Mouse (Mus musculus): ENCODE measurements at regions not wholly inside any gene's neighbourhood (a gene's known extent, or its start where the extent isn't known, plus 50 kb on each side); places are given as distances from the start of the nearest gene placed in this dataset.

GRCm38 (mm10) chr12:35429473-35429872, 105.4 kb downstream of the Ahr start:
- peak; percentile 60 for DNase-seq

- DNase-seq: peak; percentile 10
Measured at GRCm38 (mm10) chr12:35419206-35419605, 115.6 kb downstream of the Ahr start.

DNA sequence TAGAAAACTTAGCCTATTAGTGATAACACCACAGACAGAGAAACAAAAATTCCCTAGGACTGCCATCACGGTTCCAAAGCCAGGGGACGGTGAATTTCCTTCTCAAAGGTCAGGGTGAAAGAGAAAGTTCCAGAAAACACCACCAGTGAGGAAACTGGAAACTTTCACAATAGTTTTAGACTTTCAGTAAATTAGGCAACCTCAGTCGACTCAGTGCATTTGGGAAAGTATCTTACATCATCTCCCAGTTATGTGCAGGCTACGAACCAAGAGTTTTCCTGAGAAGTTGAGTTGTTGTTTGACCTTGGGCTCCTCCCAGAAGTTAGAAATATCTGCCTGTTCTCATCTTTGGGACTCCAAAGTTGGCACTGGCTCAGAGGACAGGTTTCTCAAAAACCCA, 116.9 kb downstream of the Ahr start:
- DNase-seq: peak; percentile 91

DNA sequence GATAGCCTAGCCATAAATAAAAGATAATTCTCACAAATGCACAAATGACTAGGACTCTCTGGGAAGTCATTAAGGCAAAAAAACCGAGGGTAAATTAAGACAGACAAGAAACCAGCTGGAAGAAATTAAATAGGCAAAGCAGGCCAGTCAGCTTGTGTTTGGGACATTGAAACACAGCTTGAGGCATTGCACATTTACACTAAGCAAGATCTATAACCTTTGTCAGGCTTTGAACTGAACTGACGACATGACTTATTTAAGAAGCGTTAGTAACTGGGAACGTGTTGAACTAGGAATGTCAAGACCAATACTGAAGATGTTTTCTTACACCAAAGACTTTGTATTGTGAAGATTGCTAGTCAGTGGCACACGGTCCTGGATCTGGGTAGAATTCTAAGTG, 118.3 kb downstream of the Ahr start:
- DNase-seq: peak; percentile 71

GRCm38 (mm10) chr12:35412715-35413114, 122.1 kb downstream of the Ahr start:
- DNase-seq: no peak

- DNase-seq: no peak
Measured at GRCm38 (mm10) chr12:35408461-35408860, 126.4 kb downstream of the Ahr start.

GRCm38 (mm10) chr12:35408044-35408443, 126.8 kb downstream of the Ahr start:
- DNase-seq: no peak

- no peak for DNase-seq
Measured at GRCm38 (mm10) chr12:35401853-35402252, 133.0 kb downstream of the Ahr start.

DNA sequence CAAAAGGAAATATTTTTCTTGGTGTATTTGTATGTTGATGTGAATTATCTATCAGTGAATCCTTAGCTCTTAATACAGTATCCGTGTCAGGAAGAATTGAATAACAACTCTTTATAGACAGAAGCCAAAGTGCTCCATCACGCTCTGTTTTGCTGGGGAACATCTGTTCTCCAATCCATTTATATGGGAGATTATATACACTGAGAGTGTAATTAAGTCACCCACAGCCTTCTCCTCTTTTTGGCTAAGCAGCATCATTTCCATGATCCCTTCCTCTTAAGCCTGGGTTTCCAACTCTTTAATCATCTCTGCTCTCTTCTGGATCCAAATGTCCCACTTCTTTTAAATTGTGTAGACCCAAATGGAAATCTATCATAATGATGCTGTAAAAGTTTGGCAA, 133.6 kb downstream of the Ahr start:
- no peak for DNase-seq

- DNase-seq: no peak
Measured at GRCm38 (mm10) chr12:35395211-35395610, 139.6 kb downstream of the Ahr start.

GRCm38 (mm10) chr12:35392111-35392510, 142.7 kb downstream of the Ahr start:
- peak; percentile 97 for DNase-seq

DNA sequence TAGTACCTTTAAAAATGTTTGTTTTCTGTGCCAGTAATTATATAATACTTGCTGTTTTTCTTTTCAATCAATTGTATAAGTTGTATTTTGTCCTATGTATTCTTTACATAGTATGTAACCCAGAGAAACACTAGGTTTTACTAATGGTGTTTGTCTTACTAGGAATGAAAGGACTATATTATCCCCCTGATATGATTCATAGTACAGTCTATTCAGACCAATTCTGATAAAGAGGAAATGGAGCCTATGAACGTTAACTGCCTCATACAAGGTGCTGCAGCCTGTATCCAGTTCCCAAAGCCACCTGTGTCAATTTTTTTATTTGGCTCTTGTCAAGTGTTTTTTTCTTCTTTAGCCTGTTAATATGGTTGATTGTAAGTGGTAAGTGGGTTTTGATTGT, 144.6 kb downstream of the Ahr start:
- no peak for DNase-seq

- DNase-seq: no peak
Measured at GRCm38 (mm10) chr12:35389839-35390238, 145.0 kb downstream of the Ahr start.

- DNase-seq: no peak
Measured at GRCm38 (mm10) chr12:35384211-35384610, 150.6 kb downstream of the Ahr start.

- no peak for DNase-seq
Measured at GRCm38 (mm10) chr12:35377266-35377665, 157.6 kb downstream of the Ahr start.

DNA sequence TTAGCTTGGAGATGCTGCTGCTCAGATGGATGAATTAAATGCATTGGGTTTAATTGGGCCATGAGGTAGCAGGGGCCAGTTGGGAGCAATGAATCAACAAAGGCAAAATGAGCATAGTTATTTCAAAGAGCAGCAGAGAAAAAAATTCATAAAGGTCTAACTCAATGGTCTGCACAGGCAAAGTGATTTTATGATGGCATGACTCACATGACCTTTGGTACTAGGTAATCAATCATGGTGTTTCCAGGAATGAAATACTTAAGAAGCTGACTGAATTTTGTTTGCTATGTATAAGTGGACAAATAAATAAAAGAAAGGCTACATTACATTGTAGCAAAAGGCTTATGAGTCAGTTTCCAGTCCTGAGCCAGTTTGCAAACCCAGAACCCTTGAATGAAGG, 158.5 kb downstream of the Ahr start:
- DNase-seq: no peak

DNA sequence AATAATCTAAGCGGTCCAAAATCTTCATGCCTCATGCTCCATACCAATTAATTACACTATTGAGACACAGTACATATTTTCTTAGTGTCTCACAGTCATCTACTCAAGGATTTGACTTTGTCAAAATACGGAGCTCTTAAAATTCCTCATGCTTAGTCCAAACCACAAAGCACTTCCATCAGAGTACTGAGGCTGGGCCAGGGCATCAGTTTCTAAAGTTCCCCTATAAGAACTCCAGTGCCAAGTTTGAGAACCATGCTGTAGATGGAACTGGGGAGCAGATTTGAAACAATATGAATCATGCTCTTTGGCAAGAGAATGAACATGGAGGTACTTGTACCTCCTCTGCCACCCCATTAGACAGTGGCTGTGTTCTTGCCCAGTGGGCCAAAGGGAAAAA, 176.9 kb downstream of the Ahr start:
- no peak for DNase-seq

- DNase-seq: no peak
Measured at GRCm38 (mm10) chr12:35338191-35338954, 196.5 kb downstream of the Ahr start.

- DNase-seq: no peak
Measured at GRCm38 (mm10) chr12:35336314-35336713, 198.5 kb downstream of the Ahr start.

- no peak for DNase-seq
Measured at GRCm38 (mm10) chr12:35334344-35335075, 200.3 kb downstream of the Ahr start.

DNA sequence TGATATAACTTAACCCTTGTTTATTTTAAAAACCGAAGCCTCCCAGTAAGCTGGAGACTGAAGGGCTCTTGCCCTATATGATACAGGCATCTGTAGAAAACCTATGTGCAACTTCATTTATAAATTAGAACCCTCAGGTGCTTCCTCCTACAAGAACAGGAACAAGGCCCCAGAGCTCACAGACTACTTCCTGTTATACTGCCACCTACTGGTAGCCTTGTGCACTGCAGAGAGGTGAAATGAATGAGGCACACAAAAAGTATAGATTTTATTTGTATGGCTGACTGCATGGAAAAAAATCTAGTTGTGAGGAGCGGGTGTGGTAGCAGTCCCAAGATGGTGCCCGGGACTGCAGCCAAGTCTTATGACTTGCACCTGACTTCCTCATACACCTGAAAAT, 203.5 kb downstream of the Ahr start:
- no peak for DNase-seq

- DNase-seq: no peak
Measured at GRCm38 (mm10) chr12:35329699-35330098, 205.1 kb downstream of the Ahr start.

DNA sequence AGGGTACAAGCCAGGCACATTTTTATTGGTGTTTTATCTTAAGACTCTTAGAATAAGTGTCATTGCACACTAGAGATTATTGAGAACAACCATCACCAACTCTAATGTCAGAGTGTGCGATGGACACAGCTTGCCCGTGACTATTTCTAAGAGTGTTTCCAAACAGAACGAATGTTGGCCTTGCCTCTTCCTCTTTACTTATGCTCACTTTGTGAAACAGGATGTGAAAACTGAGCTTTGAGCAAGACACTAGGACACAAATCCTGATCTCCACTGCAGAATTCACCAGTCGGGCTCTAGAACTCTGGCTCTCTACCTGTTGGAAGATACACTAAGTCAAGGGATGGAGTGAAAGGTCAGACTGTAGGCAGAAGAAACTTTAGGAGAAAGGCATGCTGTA, 215.3 kb downstream of the Ahr start:
- no peak for DNase-seq

DNA sequence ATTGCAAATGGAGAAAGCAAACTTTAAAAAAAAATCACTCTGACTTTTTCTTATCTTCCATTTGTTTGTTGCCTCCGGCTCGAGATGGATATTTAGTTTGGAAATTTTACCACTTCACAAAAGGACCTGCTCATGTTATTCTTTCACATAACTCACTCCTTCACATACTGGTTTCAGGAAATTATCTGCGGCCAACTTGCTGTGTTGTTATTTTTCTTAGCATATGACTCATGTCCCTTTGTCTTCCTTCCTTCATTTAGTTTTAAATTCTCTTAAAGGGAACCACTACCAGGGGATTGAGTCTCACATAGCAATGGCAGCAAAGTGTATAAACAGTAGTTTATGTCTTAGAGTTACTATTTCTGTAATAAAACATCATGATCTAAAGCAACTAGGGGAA, 217.8 kb downstream of the Ahr start:
- DNase-seq: no peak

DNA sequence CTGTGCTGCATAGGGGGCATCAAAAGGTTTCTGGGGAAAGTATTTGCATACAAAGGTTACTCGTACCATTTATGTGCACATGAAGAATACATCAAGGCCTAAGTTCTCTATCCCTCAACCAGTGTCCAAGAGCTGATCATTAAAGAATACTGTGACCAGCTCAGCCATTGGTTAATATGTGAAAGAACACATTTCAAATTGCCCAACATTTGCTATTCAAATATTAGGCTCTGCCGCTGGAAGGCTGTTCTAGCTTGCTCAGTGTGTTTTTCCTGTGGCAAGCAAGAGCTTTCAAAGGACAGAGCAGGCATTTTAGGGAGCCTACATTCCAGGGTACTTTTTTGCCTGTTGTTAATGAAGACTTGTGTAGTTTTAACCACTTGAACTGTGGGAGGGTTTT, 220.8 kb downstream of the Ahr start:
- no peak for DNase-seq
